Mouse (Mus musculus) megakaryocyte, embryonic 14.5 days (primary cell): ENCODE measurements around the gene Pla2g4e. TPM values are rescaled to one million over a fixed set of nuclear protein-coding genes. Genes with fewer than 3 reads are reported as not detected.

Source experiments
- H3K27me3 ChIP-seq: replicated peaks from 2 replicates; pipeline ENCODE3; 2012; ENCODE audit warnings: inconsistent platforms
- H3K36me3 ChIP-seq: replicated peaks from 2 replicates; pipeline ENCODE3; 2012; ENCODE audit warnings: low read length, inconsistent platforms, mixed read lengths
- H3K4me1 ChIP-seq: 2 replicates; pipeline ENCODE4 v1.6.1; 2012; ENCODE audit warnings: inconsistent platforms
- H3K4me3 ChIP-seq: replicated peaks from 2 replicates; pipeline ENCODE3; 2012; ENCODE audit warnings: moderate library complexity, mild to moderate bottlenecking, inconsistent platforms
- H3K9me3 ChIP-seq: 2 replicates; pipeline ENCODE4 v1.6.1; 2012; ENCODE audit warnings: inconsistent platforms
- FLI1 ChIP-seq: IDR thresholded peaks from 2 replicates; pipeline ENCODE4 v1.6.1; 2012; ENCODE audit warnings: low read length, inconsistent platforms, mixed read lengths
- GATA1 ChIP-seq: IDR thresholded peaks from 3 replicates; pipeline ENCODE4 v1.6.1; 2012; ENCODE audit warnings: mixed read lengths, low read length, inconsistent platforms, borderline replicate concordance
- polyA plus RNA-seq: library from polyadenylated mRNA; stranded (reverse); fragments of >175 nt; gene quantifications from 2 replicates; pipeline ENCODE4 v1.2.3, GENCODE M21; 2012; ENCODE audit warnings: low replicate concordance; ENCODE audit not compliant: insufficient read depth

The Pla2g4e gene
- polyA plus RNA-seq, 1 experiment, result 0.07 TPM

GRCm38 (mm10) chr2:120159434-120159833, 85.7 kb downstream of the Pla2g4e start:
- H3K4me3 ChIP-seq, result peak overlapping the region; percentile 70
- H3K27me3 ChIP-seq, result no peaks in the 10 kb centered on the region
- peaks cover 57% of the 10 kb centered on the region for H3K4me1 ChIP-seq
- no peak for TF ChIP-seq FLI1
- TF ChIP-seq GATA1, result no peak
- H3K36me3 ChIP-seq, result no peaks in the 10 kb centered on the region
- no peaks in the 10 kb centered on the region for H3K9me3 ChIP-seq

DNA sequence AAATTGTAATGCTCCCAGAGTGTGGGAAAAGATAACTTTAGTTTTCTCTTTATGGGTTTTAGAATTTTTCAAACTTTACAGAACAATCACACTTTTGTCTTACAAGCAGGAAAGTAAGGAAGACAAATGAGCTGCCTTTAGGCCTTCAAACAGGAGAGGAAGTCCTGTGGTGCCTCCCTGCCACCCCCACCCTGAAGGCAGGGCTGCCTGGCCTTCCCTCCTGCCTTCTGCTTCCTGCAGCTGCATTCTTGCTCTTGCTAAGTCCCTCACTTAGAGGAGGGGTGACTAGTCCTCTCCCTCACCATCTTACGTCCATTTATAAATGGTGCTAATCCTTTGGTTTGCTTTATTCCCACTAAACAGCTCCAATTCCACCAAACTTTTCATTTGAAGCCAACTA, 86.3 kb downstream of the Pla2g4e start:
- H3K4me1 ChIP-seq, result peaks cover 51% of the 10 kb centered on the region
- no peaks in the 10 kb centered on the region for H3K36me3 ChIP-seq
- peak overlapping the region; percentile 81 for H3K4me3 ChIP-seq
- H3K27me3 ChIP-seq, result no peaks in the 10 kb centered on the region
- H3K9me3 ChIP-seq, result no peaks in the 10 kb centered on the region
- TF ChIP-seq FLI1 (no peak), GATA1 (no peak)

DNA sequence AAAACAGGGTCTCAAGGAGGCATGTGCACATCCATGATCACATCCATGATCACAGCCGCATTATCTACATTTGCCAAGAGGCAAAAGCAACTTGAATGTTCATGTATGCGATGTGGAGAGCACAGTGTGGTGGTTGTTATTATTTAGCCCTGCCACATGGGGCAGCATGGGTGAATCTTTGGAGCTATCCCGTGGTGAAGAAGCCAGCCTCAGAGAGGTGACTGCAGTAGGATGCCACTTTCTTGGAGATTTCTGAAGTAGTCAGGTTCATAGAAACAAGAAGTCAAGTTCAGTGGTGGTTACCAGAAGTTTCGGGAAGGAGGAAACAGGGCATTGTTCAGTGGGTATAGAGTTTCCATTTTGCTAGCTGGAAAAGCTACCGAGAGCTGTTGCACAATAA, 87.1 kb downstream of the Pla2g4e start:
- H3K4me1 ChIP-seq, result peaks cover 45% of the 10 kb centered on the region
- H3K9me3 ChIP-seq, result no peaks in the 10 kb centered on the region
- H3K27me3 ChIP-seq, result no peaks in the 10 kb centered on the region
- no peaks in the 10 kb centered on the region for H3K36me3 ChIP-seq
- H3K4me3 ChIP-seq, result no peak overlapping the region
- no peak for TF ChIP-seq FLI1
- TF ChIP-seq GATA1, result no peak

DNA sequence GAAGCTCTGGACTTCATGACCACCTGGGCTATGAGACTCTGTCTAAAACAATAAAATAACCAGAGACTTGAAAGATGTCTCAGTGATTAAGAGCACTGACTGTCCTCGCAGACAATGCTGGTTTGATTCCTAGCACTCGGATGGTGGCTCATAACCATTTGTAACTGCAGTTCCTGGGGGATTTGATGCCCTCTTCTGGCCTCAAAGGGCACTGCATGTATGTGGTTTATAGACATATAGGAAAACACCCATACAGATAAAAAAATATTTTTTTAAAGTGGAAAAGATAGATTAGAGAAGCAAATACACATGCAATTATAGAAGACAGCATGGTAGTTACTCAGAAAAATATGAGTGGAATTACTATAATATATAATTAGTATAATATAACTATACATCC, 87.5 kb downstream of the Pla2g4e start:
- Histone ChIP-seq H3K27me3 (no peaks in the 10 kb centered on the region), H3K4me3 (no peak overlapping the region), H3K4me1 (peaks cover 48% of the 10 kb centered on the region), H3K36me3 (peaks cover 4% of the 10 kb centered on the region), H3K9me3 (no peaks in the 10 kb centered on the region)
- TF ChIP-seq GATA1, result no peak
- TF ChIP-seq FLI1, result no peak

DNA sequence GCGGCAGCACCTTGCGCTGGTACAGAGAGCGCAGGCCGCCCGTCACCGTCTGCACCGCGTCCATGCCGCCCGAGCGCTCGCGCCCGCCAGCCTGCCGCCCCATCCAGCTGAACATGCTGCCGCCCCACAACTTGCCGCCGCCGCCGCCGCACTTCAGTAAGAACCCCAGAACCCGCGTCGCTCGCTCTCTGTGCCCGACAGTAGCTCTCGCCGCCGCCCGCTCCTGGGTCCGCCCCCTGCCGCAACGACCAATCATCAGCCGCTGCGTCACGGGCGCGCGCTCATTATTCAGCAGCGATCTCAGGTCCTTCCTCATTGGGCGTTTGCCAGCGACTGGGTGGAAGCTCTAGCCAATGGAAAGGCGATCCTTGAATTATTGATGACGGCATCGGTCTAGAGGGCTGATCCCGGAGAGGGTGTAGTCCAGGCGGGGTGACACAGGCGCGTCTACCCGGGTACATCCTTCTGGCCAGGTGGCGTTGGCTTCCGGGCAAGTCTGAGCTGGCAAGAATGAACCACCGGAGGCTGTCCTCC, 90.7 kb downstream of the Pla2g4e start, which contains the start of gene Ehd4:
Gene Ehd4 (minus strand): TSS at position 246 of the 534 bp plus-strand sequence.
- H3K4me3 ChIP-seq, result peak within 1 kb of the TSS; percentile 100
- TF ChIP-seq GATA1 (no peak), FLI1 (no peak)
- peaks cover 34% of the 10 kb centered on the region for H3K36me3 ChIP-seq
- no peaks in the 10 kb centered on the region for H3K9me3 ChIP-seq
- no peaks in the 10 kb centered on the region for H3K27me3 ChIP-seq
- H3K4me1 ChIP-seq, result peaks cover 61% of the 10 kb centered on the region

GRCm38 (mm10) chr2:120153586-120154360, 91.4 kb downstream of the Pla2g4e start:
- Histone ChIP-seq H3K4me1 (peaks cover 61% of the 10 kb centered on the region), H3K27me3 (no peaks in the 10 kb centered on the region), H3K36me3 (peaks cover 41% of the 10 kb centered on the region), H3K4me3 (peak overlapping the region; percentile 100), H3K9me3 (no peaks in the 10 kb centered on the region)
- TF ChIP-seq FLI1, result no peak
- no peak for TF ChIP-seq GATA1

DNA sequence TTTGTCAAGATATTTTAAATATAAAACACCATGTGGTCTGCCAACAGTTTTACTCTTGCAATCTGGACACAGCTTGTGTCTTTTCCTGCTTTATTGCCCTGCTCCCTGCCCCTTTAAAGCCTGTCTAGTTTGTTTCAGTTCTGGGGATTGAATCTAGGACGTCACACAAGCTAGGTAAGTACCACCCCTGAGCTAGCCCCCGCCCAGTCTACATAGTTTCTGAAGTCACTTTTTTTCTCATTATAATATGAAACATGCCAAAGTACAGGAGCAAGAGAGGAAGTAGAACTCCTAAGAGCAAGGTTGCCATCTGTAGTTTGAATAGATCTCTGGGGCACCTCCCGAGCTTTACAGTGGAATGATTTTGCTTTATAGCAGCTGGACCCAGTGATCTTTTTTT, 94.6 kb downstream of the Pla2g4e start:
- no peaks in the 10 kb centered on the region for H3K27me3 ChIP-seq
- no peaks in the 10 kb centered on the region for H3K9me3 ChIP-seq
- no peak overlapping the region for H3K4me3 ChIP-seq
- TF ChIP-seq GATA1 (no peak), FLI1 (no peak)
- peaks cover 76% of the 10 kb centered on the region for H3K4me1 ChIP-seq
- H3K36me3 ChIP-seq, result peaks cover 70% of the 10 kb centered on the region

- peaks cover 78% of the 10 kb centered on the region for H3K36me3 ChIP-seq
- H3K27me3 ChIP-seq, result no peaks in the 10 kb centered on the region
- H3K9me3 ChIP-seq, result no peaks in the 10 kb centered on the region
- TF ChIP-seq FLI1 (no peak), GATA1 (no peak)
- H3K4me1 ChIP-seq, result peaks cover 71% of the 10 kb centered on the region
- H3K4me3 ChIP-seq, result no peak overlapping the region
These were observed 95.5 kb downstream of the Pla2g4e start for GRCm38 (mm10) chr2:120149634-120150033.

GRCm38 (mm10) chr2:120147999-120148398, 97.1 kb downstream of the Pla2g4e start:
- Histone ChIP-seq H3K36me3 (peaks cover 93% of the 10 kb centered on the region), H3K27me3 (no peaks in the 10 kb centered on the region), H3K4me3 (peak overlapping the region; percentile 62), H3K4me1 (peaks cover 79% of the 10 kb centered on the region), H3K9me3 (no peaks in the 10 kb centered on the region)
- TF ChIP-seq GATA1 (no peak), FLI1 (no peak)

DNA sequence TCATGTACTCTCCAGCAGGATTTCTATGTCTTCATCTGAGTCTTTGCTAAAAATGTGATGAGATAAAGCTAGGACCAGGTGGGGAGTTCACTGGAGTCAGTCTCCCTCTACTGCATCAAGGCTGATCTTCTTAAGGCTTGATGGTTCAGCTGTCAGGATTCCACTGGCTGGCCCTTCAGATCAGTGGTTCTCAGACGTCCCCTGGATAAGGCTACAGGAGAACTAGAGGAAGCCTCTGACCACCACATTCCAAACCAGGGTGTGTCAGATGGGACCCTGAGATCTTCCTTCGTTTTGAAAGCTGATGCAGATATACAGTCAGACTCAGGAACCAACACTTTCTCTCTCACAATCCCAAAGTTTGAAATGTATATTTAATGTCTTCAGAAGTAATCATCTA, 97.8 kb downstream of the Pla2g4e start:
- Histone ChIP-seq H3K4me1 (peaks cover 73% of the 10 kb centered on the region), H3K9me3 (no peaks in the 10 kb centered on the region), H3K36me3 (peaks cover 93% of the 10 kb centered on the region), H3K4me3 (no peak overlapping the region), H3K27me3 (no peaks in the 10 kb centered on the region)
- TF ChIP-seq FLI1 (no peak), GATA1 (no peak)
